Mouse (Mus musculus): ENCODE data around the gene Gm21739. TPM values are rescaled to one million over a fixed set of nuclear protein-coding genes. Genes with fewer than 3 reads are reported as not detected.

The Gm21739 gene
- not detected for polyA plus RNA-seq (2014; fragmentation: Illumina TruSeq; extraction: RNeasy Lipid Tissue Mini Kit (QIAGEN cat#74804))

GRCm38 (mm10) chrY:44264344-44264743 lies at the start of gene Gm21739:
Gm21739 (minus strand) TSS chrY:44264444.

Data from ovary, adult 10 weeks (tissue).